Mouse (Mus musculus) myocyte (in vitro differentiated cells): ENCODE data around the gene 1700016C15Rik.

Experiments used
- E2F4 ChIP-seq: IDR thresholded peaks from one replicate; pipeline ENCODE4 v1.6.1; 2011; ENCODE audit warnings: mild to moderate bottlenecking, control low read depth, moderate library complexity; ENCODE audit not compliant: insufficient read depth
- MYOD1 ChIP-seq, 3 experiments: IDR thresholded peaks; one replicate each; pipeline ENCODE4 v1.6.1; 2011; ENCODE audit warnings: control low read depth in 2 of 3, low read depth in 2 of 3, mild to moderate bottlenecking in 2 of 3, moderate library complexity in 1 of 3; ENCODE audit not compliant: insufficient read length in 2 of 3, control insufficient read depth in 1 of 3
- POLR2A ChIP-seq: IDR thresholded peaks from one replicate; pipeline ENCODE4 v1.6.1; 2011; ENCODE audit warnings: low read depth, mild to moderate bottlenecking, control low read depth, moderate library complexity; ENCODE audit not compliant: insufficient read length
- USF1 ChIP-seq: IDR thresholded peaks from one replicate; pipeline ENCODE4 v1.6.1; 2011; ENCODE audit warnings: low read depth, mild to moderate bottlenecking, control low read depth, moderate library complexity

DNA sequence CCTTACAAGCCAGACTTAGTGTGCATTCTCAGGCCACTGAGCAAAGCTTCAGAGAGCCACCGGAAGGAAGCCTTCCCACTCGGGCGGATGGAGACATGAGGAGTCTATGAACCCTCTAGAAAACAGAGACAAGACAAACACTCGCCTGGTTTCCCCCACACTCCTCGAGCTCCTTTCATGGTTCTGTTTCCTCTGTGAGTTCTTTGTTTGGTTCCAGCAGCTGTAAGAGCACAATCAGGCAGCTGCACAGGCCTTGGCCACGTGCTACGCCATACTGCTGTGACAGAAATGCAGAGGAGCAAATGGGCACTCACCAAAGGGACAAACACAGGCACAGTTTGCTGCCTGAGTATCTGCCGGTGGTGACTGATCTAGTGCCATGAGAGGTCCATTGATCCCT is 29.1 kb upstream of the 1700016C15Rik start:
- peak in 1 of 3 experiments; percentile 24 for TF ChIP-seq MYOD1 (IDR thresholded peaks at IDR 0.05; ENCODE audit: control insufficient read depth in 1 of 3, insufficient read length in 2 of 3, low read depth in 2 of 3)
- TF ChIP-seq POLR2A: no peak
- no peak for TF ChIP-seq E2F4
- TF ChIP-seq USF1: no peak
